Mouse (Mus musculus) E14TG2a.4 (cell line): ENCODE measurements around the gene Trio.

Experiments used
- CTCF ChIP-seq: conservative IDR thresholded peaks from 2 replicates; pipeline ENCODE4 v1.5.1; 2014; ENCODE audit warnings: low read length
- POU5F1 ChIP-seq: IDR thresholded peaks from 2 replicates; pipeline ENCODE4 v1.6.1; 2014; ENCODE audit warnings: low read length, borderline replicate concordance

DNA sequence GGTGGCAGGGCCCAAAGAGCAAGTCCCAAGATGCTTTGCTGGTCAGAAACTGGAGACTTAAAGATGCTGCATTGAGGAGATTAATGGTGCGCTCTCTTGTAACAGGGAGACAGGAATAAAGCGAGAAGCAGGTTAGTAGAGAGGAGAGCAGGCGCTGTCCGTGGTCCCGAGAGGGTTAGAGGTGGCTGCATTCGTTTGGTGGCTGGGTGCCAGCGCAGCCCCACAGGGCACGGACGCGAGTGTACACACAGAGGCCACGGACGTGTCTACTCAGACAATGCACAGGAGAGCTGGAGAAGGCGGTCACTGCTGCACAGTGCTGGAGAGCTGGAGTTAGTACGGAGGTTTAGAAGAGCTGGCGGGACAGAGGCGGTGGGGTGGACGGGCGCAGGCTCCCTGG is 278.1 kb downstream of the Trio start:
- TF ChIP-seq CTCF (no peak), POU5F1 (no peak)
